18 mouse cellular contexts compared by ENCODE assay signal in the genomic region with DNA sequence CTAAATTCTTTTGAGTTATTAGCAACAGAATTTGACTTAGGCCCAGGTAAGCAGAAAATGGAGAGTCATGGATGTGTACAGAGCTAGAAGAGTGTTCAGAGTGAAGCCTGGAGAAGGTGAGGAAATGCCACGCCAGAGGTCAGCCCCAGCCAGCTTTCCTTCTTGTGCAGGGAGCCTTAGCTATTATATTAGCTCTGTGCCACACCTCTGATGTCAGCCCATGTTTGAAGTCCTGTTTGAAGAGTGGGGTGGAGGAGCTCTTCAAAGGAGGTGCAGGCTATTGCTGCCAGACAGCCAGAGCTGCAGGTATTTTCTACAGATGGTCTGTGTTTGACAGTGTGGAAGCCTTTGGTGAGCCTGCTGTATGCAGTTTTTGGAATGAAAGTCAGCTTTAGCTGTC. TPM values are rescaled to one million over a fixed set of nuclear protein-coding genes. Genes with fewer than 3 reads are reported as not detected.
DNase-seq lines count a peak whose midpoint lies in the region; ATAC-seq and TF ChIP-seq lines count a peak whose summit lies in the region.
"Had no signal": no experiment of that assay in that cellular context is flagged by ENCODE, and none has a peak within 500 bp of the region (broad histone marks: within the 10 kb centered on the region; RNA-seq: fewer than 3 reads in every experiment).

No protein-coding gene starts in this region.

- H3K9me3 ChIP-seq in forebrain, postnatal 0 days (ENCODE audit: low read length), result no peaks in the 10 kb centered on the region
- H3K9me3 ChIP-seq in forebrain, embryonic 10.5 days, result no peaks in the 10 kb centered on the region
- H3K9me3 ChIP-seq: heart, embryonic 12.5 days; megakaryocyte, embryonic 14.5 days had no signal

- TF ChIP-seq CTCF in forebrain, postnatal 0 days (IDR thresholded peaks at IDR 0.05; ENCODE audit: low read depth), result no peak

- H3K27me3 ChIP-seq in forebrain, postnatal 0 days (ENCODE audit: insufficient read depth, low read length), result no peaks in the 10 kb centered on the region
- no peaks in the 10 kb centered on the region for H3K27me3 ChIP-seq in forebrain, embryonic 10.5 days (ENCODE audit: poor library complexity, severe bottlenecking)
- H3K27me3 ChIP-seq: heart, embryonic 12.5 days; megakaryocyte, embryonic 14.5 days had no signal

- no peak overlapping the region for H3K9ac ChIP-seq in forebrain, postnatal 0 days
- H3K9ac ChIP-seq: heart, embryonic 12.5 days had no signal

- 0 out of 2 replicates have a peak, but pooled peaks cover 3% of the 10 kb centered on the region for H3K36me3 ChIP-seq in forebrain, postnatal 0 days (ENCODE audit: insufficient read depth)
- peaks cover 12% of the 10 kb centered on the region for H3K36me3 ChIP-seq in forebrain, embryonic 10.5 days (replicated peaks)

- H3K4me2 ChIP-seq in forebrain, postnatal 0 days (ENCODE audit: low read depth), result no peak overlapping the region
- H3K4me2 ChIP-seq: heart, embryonic 12.5 days had no signal

- WGBS in forebrain, postnatal 0 days, result 50% methylated on average over 1 of the region's 1 CpGs
- 88% methylated on average over 1 of the region's 1 CpGs for WGBS in forebrain, embryonic 10.5 days

- H3K4me1 ChIP-seq in forebrain, postnatal 0 days (ENCODE audit: insufficient read depth), result peaks cover 7% of the 10 kb centered on the region; the same call in 1 of the 2 replicates
- H3K4me1 ChIP-seq in forebrain, embryonic 10.5 days, result peaks cover 20% of the 10 kb centered on the region

- peak; percentile 40 for ATAC-seq in forebrain, postnatal 0 days
- ATAC-seq: inflammation-experienced regulatory T-cells, adult 6 months had no signal

- H3K4me3 ChIP-seq in forebrain, postnatal 0 days (ENCODE audit: low read depth, low read length), result no peak overlapping the region
- H3K4me3 ChIP-seq in forebrain, embryonic 10.5 days, result no peak overlapping the region
- H3K4me3 ChIP-seq: heart, embryonic 12.5 days; megakaryocyte, embryonic 14.5 days; myocyte had no signal

- intact Hi-C loops in heart, postnatal 25 days (cut with DNase I), result no loop called here

- H3K27ac ChIP-seq in forebrain, postnatal 0 days (ENCODE audit: low read depth, low read length), result no peak overlapping the region
- no peak overlapping the region for H3K27ac ChIP-seq in forebrain, embryonic 10.5 days

- DNase-seq in forebrain, postnatal 0 days, result no peak
- no peak for DNase-seq in forebrain, embryonic 10.5 days (ENCODE audit: extremely low spot score, low spot score)
- DNase-seq in brain, adult 2 months (ENCODE audit: low read depth, low spot score), result peak; percentile 24
- DNase-seq in lung, adult 18-20 months, result peak; percentile 64 to 81
- peak; percentile 77 for DNase-seq in lung, postnatal 36 days
- no peak for DNase-seq in thymus, postnatal 14 days
- no peak for DNase-seq in B cell, adult 2 months
- DNase-seq in heart, postnatal 25 days (ENCODE audit: low spot score), result no peak
- DNase-seq: adrenal gland, postnatal 36 days; cerebellum, postnatal 14 days; gastrocnemius, postnatal 25 days; heart, postnatal 4 days; kidney, postnatal 10 days; right cerebral cortex, adult 18-20 months had no signal

RNA-seq across cellular contexts. Expression of a gene that starts 5.5 kb away (rescaled TPM):
- 12.2 and 14.5 TPM in 2 replicates for total RNA-seq in forebrain, postnatal 0 days (2014; rRNA removed)
- 0.94 and 2.3 TPM in 2 replicates for polyA plus RNA-seq in forebrain, postnatal 0 days (2015; fragmentation: Nextera tagmentation; extraction: Ambion mirVana)
- 2.4 and 2.8 TPM in 2 replicates for polyA plus RNA-seq in forebrain, embryonic 10.5 days (2016; fragmentation: Nextera tagmentation; extraction: Ambion mirVana)
- total RNA-seq in heart, postnatal 25 days (2021), result 10 to 100 TPM; 16.4 to 20.9 TPM

RNA-seq across cellular contexts. Expression of a gene that starts 38.9 kb away (rescaled TPM):
- total RNA-seq in forebrain, postnatal 0 days (2014; rRNA removed), result 16.2 and 19.8 TPM in 2 replicates
- 43.4 and 51.6 TPM in 2 replicates for polyA plus RNA-seq in forebrain, postnatal 0 days (2015; fragmentation: Nextera tagmentation; extraction: Ambion mirVana)
- polyA plus RNA-seq in forebrain, embryonic 10.5 days (2016; fragmentation: Nextera tagmentation; extraction: Ambion mirVana), result 151 and 159 TPM in 2 replicates
- 10 to 100 TPM; 56.0 to 60.1 TPM for total RNA-seq in heart, postnatal 25 days (2021)

RNA-seq across cellular contexts. Expression of a gene that starts 39.0 kb away (rescaled TPM):
- total RNA-seq in forebrain, postnatal 0 days (2014; rRNA removed), result 192 TPM in 2 replicates
- polyA plus RNA-seq in forebrain, postnatal 0 days (2015; fragmentation: Nextera tagmentation; extraction: Ambion mirVana), result 132 and 149 TPM in 2 replicates
- polyA plus RNA-seq in forebrain, embryonic 10.5 days (2016; fragmentation: Nextera tagmentation; extraction: Ambion mirVana), result 39.2 and 42.0 TPM in 2 replicates
- 10 to 100 TPM; 28.0 to 30.3 TPM for total RNA-seq in heart, postnatal 25 days (2021)

Comparison
In these comparisons a context has a peak if more than half of its experiments do, and no peak if none do; other contexts are left out.
1. DNase-seq: peak in brain, adult 2 months (single experiment), lung, adult 18-20 months (2 of 2) and lung, postnatal 36 days (single experiment); none in forebrain, postnatal 0 days (single experiment), forebrain, embryonic 10.5 days (single experiment), thymus, postnatal 14 days (single experiment), B cell, adult 2 months (0 of 2) and heart, postnatal 25 days (single experiment).